Mouse (Mus musculus) C2C12 (cell line): Measurements from ENCODE around the gene Gfod1.

Source experiments
- CEBPB ChIP-seq: IDR thresholded peaks from one replicate; pipeline ENCODE4 v1.6.1; 2011; ENCODE audit warnings: low read depth, mild to moderate bottlenecking, control low read depth, moderate library complexity
- CTCF ChIP-seq: IDR thresholded peaks from one replicate; pipeline ENCODE4 v1.5.1; 2011; ENCODE audit not compliant: control insufficient read depth, insufficient read depth, insufficient read length
- MAX ChIP-seq: IDR thresholded peaks from one replicate; pipeline ENCODE4 v1.6.1; 2011; ENCODE audit warnings: mild to moderate bottlenecking, control low read depth
- MYOD1 ChIP-seq: IDR thresholded peaks from one replicate; pipeline ENCODE4 v1.6.1; 2011; ENCODE audit warnings: low read depth; ENCODE audit not compliant: control insufficient read depth, insufficient read length
- USF1 ChIP-seq: IDR thresholded peaks from one replicate; pipeline ENCODE4 v1.6.1; 2011; ENCODE audit warnings: low read depth, mild to moderate bottlenecking, control low read depth, moderate library complexity

- TF ChIP-seq CEBPB (no peak), USF1 (no peak), CTCF (no peak), MAX (no peak), MYOD1 (no peak)
Measured at GRCm38 (mm10) chr13:43217059-43217458, 86.9 kb downstream of the Gfod1 start.
